Mouse (Mus musculus) kidney, embryonic 14.5 days (tissue): Measurements from ENCODE around the gene Fam196b. TPM values are rescaled to one million over a fixed set of nuclear protein-coding genes. Genes with fewer than 3 reads are reported as not detected.

ENCODE experiments used
- ATAC-seq: fragments of 200-750 bp; cut with Nextera tagmentation; 2 replicates; pipeline ENCODE4 v1.8.0; 2017; ENCODE audit warnings: moderate number of reproducible peaks, mild to moderate bottlenecking, moderate TSS enrichment, moderate library complexity; ENCODE audit not compliant: low FRiP score, low TSS enrichment
- H3K27ac ChIP-seq: fragments of 300-500 bp; sonication (generic); 2 replicates; pipeline ENCODE4 v1.5.1; 2014; ENCODE audit warnings: low read depth, mild to moderate bottlenecking, low read length, moderate library complexity, mixed read lengths
- H3K27me3 ChIP-seq: fragments of 300-500 bp; sonication (generic); 2 replicates; pipeline ENCODE4 v1.6.1; 2014; ENCODE audit warnings: mild to moderate bottlenecking, low read length; ENCODE audit not compliant: control insufficient read depth, insufficient read depth
- H3K36me3 ChIP-seq: fragments of 300-500 bp; sonication (generic); 2 replicates; pipeline ENCODE4 v1.6.1; 2014; ENCODE audit warnings: low read length, mixed read lengths; ENCODE audit not compliant: control insufficient read depth, insufficient read depth
- H3K4me1 ChIP-seq: fragments of 300-500 bp; sonication (generic); 2 replicates; pipeline ENCODE4 v1.6.1; 2014; ENCODE audit warnings: low read length, mixed read lengths; ENCODE audit not compliant: control insufficient read depth, insufficient read depth
- H3K4me2 ChIP-seq: fragments of 300-500 bp; sonication (generic); replicated peaks from 2 replicates; pipeline ENCODE4 v1.6.1; 2014; ENCODE audit warnings: low read depth, mild to moderate bottlenecking, low read length
- H3K4me3 ChIP-seq: fragments of 300-500 bp; sonication (generic); 2 replicates; pipeline ENCODE4 v1.5.1; 2014; ENCODE audit warnings: mild to moderate bottlenecking, low read length
- H3K9ac ChIP-seq: fragments of 300-500 bp; sonication (generic); 2 replicates; pipeline ENCODE4 v1.6.1; 2014; ENCODE audit warnings: low read depth, mild to moderate bottlenecking, low read length, moderate library complexity
- H3K9me3 ChIP-seq: fragments of 300-500 bp; sonication (generic); 2 replicates; pipeline ENCODE4 v1.6.1; 2016; ENCODE audit warnings: low read length; ENCODE audit not compliant: control insufficient read depth
- WGBS: fragments of 180-500 bp; shearing (Covaris S2); extraction: QIAGEN DNeasy Blood & Tissue Kit; methylation state at CpG from one replicate; pipeline ENCODE4 v1.1.7; 2014; 5-methylcytosine and 5-hydroxymethylcytosine counted together
- polyA plus RNA-seq: library from polyadenylated mRNA; unstranded; fragments of >200 nt; fragmentation: Nextera tagmentation; extraction: Ambion mirVana; gene quantifications from 2 replicates; pipeline ENCODE4 v1.2.1, GENCODE M21; 2014

Gene Fam196b
- polyA plus RNA-seq, 1 experiment from 2014 or later, result 0.24 TPM

GRCm38 (mm10) chr11:34431978-34432377, 117.4 kb downstream of the Fam196b start:
- Histone ChIP-seq H3K36me3 (no peaks in the 10 kb centered on the region), H3K4me1 (no peaks in the 10 kb centered on the region), H3K4me3 (no peak overlapping the region), H3K4me2 (no peak overlapping the region), H3K27ac (no peak overlapping the region), H3K27me3 (no peaks in the 10 kb centered on the region), H3K9me3 (no peaks in the 10 kb centered on the region), H3K9ac (no peak overlapping the region)
- WGBS, result 53% methylated on average over 2 of the region's 2 CpGs
- no peak for ATAC-seq

DNA sequence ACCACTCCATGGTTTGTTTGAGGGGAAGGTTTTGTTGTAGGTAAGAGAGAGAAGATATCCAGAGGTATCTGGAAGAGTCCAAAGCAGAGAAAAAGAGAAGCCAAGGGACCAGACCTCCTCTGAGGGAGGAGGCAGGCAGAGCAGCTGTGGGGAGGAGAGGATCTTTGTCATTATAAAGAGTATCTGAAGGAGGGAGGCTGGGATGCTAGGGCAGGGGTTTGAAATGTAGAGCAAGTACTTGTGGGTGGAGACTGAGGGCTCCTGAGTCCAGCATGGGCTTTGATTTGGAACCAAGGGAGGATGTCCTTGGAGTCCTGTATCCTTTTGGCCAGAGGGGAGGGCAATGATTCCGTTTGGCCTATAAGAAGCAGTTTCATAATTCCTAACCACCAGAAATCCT, 122.8 kb downstream of the Fam196b start:
- WGBS, result 78% methylated on average over 1 of the region's 1 CpGs
- ATAC-seq, result no peak
- Histone ChIP-seq H3K9ac (no peak overlapping the region), H3K27ac (no peak overlapping the region), H3K4me2 (no peak overlapping the region), H3K36me3 (no peaks in the 10 kb centered on the region), H3K9me3 (no peaks in the 10 kb centered on the region), H3K4me3 (no peak overlapping the region), H3K27me3 (no peaks in the 10 kb centered on the region), H3K4me1 (no peaks in the 10 kb centered on the region)

- Histone ChIP-seq H3K9ac (no peak overlapping the region), H3K27ac (no peak overlapping the region), H3K36me3 (no peaks in the 10 kb centered on the region), H3K4me2 (no peak overlapping the region), H3K4me3 (no peak overlapping the region), H3K27me3 (no peaks in the 10 kb centered on the region), H3K4me1 (no peaks in the 10 kb centered on the region), H3K9me3 (no peaks in the 10 kb centered on the region)
- WGBS, result 61% methylated on average over 2 of the region's 2 CpGs
- no peak for ATAC-seq
Measured at GRCm38 (mm10) chr11:34438429-34438828, 123.8 kb downstream of the Fam196b start.

- Histone ChIP-seq H3K9me3 (no peaks in the 10 kb centered on the region), H3K4me2 (no peak overlapping the region), H3K36me3 (no peaks in the 10 kb centered on the region), H3K4me3 (no peak overlapping the region), H3K4me1 (no peaks in the 10 kb centered on the region), H3K9ac (no peak overlapping the region), H3K27me3 (no peaks in the 10 kb centered on the region), H3K27ac (no peak overlapping the region)
- WGBS, result 44% methylated on average over 4 of the region's 4 CpGs
- no peak for ATAC-seq
Measured at GRCm38 (mm10) chr11:34447891-34448290, 133.3 kb downstream of the Fam196b start.

- no peaks in the 10 kb centered on the region for H3K27me3 ChIP-seq
- H3K9ac ChIP-seq, result no peak overlapping the region
- no peaks in the 10 kb centered on the region for H3K36me3 ChIP-seq
- no peaks in the 10 kb centered on the region for H3K9me3 ChIP-seq
- ATAC-seq, result no peak
- H3K27ac ChIP-seq, result no peak overlapping the region
- H3K4me1 ChIP-seq, result no peaks in the 10 kb centered on the region
- H3K4me2 ChIP-seq, result no peak overlapping the region
- WGBS, result 96% methylated on average over 4 of the region's 4 CpGs
- H3K4me3 ChIP-seq, result no peak overlapping the region
Measured at GRCm38 (mm10) chr11:34449944-34450343, 135.3 kb downstream of the Fam196b start.

DNA sequence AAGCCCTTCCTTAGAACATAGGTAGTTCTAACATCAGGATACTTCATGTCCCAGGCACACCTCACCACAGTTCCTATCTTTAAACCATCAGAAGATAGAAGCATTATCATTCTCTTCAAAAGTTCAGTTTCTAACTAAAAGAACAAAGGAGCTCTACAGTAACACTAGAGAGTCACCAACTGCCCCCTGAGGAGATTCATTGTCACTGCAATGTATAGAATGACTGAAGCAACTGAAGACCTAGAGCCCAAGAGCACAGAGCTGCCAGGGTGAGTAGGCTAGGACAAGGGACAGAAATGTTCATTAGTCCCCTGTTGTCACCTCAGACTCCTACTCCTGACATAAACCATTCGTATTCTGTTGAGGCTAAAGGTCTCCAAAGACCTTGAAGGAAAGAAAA, 152.4 kb downstream of the Fam196b start:
- 65% methylated on average over 1 of the region's 1 CpGs for WGBS

GRCm38 (mm10) chr11:34468571-34468970, 153.9 kb downstream of the Fam196b start:
- Histone ChIP-seq H3K9me3 (no peaks in the 10 kb centered on the region), H3K4me2 (no peak overlapping the region), H3K4me1 (no peaks in the 10 kb centered on the region), H3K36me3 (no peaks in the 10 kb centered on the region), H3K27me3 (no peaks in the 10 kb centered on the region), H3K9ac (no peak overlapping the region), H3K27ac (no peak overlapping the region), H3K4me3 (no peak overlapping the region)
- no peak for ATAC-seq
- 69% methylated on average over 3 of the region's 3 CpGs for WGBS

More for the DNA sequence above, 152.4 kb downstream of the Fam196b start:
- ATAC-seq, result no peak
- Histone ChIP-seq H3K4me1 (no peaks in the 10 kb centered on the region), H3K27ac (no peak overlapping the region), H3K27me3 (no peaks in the 10 kb centered on the region), H3K36me3 (no peaks in the 10 kb centered on the region), H3K9me3 (no peaks in the 10 kb centered on the region), H3K4me3 (no peak overlapping the region), H3K4me2 (no peak overlapping the region), H3K9ac (no peak overlapping the region)

GRCm38 (mm10) chr11:34469792-34470191, 155.2 kb downstream of the Fam196b start:
- Histone ChIP-seq H3K27ac (no peak overlapping the region), H3K9me3 (no peaks in the 10 kb centered on the region), H3K4me3 (no peak overlapping the region), H3K4me1 (no peaks in the 10 kb centered on the region), H3K36me3 (no peaks in the 10 kb centered on the region), H3K27me3 (no peaks in the 10 kb centered on the region), H3K4me2 (no peak overlapping the region), H3K9ac (no peak overlapping the region)
- ATAC-seq, result no peak
- WGBS, result 63% methylated on average over 2 of the region's 2 CpGs
